Mouse (Mus musculus) cortical plate, adult 2 months (tissue): Measurements from ENCODE around the gene AC161166.1.

ENCODE experiments used
- CTCF ChIP-seq: fragments of 200-500 bp; IDR thresholded peaks from 2 replicates; pipeline ENCODE4 v1.5.1; 2011; ENCODE audit warnings: mild to moderate bottlenecking, control low read depth, low read length; ENCODE audit not compliant: insufficient read depth; ENCODE audit errors: extremely low read depth
- POLR2A ChIP-seq: fragments of 200-500 bp; IDR thresholded peaks from 2 replicates; pipeline ENCODE4 v1.6.1; 2011; ENCODE audit warnings: mild to moderate bottlenecking, low read length, control low read depth; ENCODE audit not compliant: insufficient read depth; ENCODE audit errors: extremely low read depth

GRCm38 (mm10) chr7:24517077-24517476 is 4.8 kb upstream of the AC161166.1 start:
- TF ChIP-seq CTCF (no peak), POLR2A (no peak)
